Mouse (Mus musculus): ENCODE results near the gene Actn1. TPM values are rescaled to one million over a fixed set of nuclear protein-coding genes. Genes with fewer than 3 reads are reported as not detected.

Actn1 gene
- polyA plus RNA-seq, 1 experiment from 2014 or later, result 23.4 TPM

DNA sequence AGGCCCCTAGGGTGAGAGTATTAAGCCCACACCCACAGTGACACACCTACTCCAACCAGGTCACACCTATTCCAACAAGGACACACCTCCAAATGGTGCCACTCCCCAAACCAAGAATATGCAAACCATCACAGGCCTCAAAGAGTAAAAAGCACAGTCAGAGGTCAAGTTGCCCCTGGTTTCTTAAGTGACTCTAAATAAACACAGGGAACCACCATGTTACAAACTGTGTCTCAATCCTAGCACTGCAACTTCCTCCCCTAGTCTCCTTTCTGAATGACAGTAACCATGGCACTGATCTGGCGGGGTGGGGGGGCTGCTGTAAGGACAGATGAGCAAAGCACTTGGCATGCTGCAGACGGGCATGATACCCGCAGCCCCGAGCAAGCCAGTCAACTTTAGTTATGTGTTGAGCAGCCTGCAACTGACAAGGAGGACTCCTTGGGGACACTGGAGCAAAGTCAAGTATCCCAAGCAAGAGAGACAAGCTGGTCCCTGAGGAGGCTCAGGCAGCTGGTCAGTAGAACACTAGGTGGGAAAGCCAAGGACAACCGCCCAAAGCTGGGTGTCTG, 132.9 kb downstream of the Actn1 start:
- Histone ChIP-seq H3K9me3 (ENCODE audit: control insufficient read depth, low read length) (no peaks in the 10 kb centered on the region), H3K4me1 (replicated peaks; ENCODE audit: control insufficient read depth, insufficient read depth, low read length) (peaks cover 10% of the 10 kb centered on the region), H3K27me3 (ENCODE audit: control insufficient read depth, insufficient read depth, low read length) (no peaks in the 10 kb centered on the region), H3K4me2 (replicated peaks; ENCODE audit: low read depth, low read length) (no peak overlapping the region), H3K4me3 (ENCODE audit: low read depth, low read length) (no peak overlapping the region), H3K9ac (ENCODE audit: low read depth, low read length) (no peak overlapping the region), H3K36me3 (ENCODE audit: control insufficient read depth, insufficient read depth, low read length) (no peaks in the 10 kb centered on the region), H3K27ac (ENCODE audit: low read depth, low read length) (no peak overlapping the region)
- 87% methylated on average over 5 of the region's 5 CpGs for WGBS
- no peak for ATAC-seq (ENCODE audit: low FRiP score)
- DNase-seq (ENCODE audit: low spot score), result no peak

DNA sequence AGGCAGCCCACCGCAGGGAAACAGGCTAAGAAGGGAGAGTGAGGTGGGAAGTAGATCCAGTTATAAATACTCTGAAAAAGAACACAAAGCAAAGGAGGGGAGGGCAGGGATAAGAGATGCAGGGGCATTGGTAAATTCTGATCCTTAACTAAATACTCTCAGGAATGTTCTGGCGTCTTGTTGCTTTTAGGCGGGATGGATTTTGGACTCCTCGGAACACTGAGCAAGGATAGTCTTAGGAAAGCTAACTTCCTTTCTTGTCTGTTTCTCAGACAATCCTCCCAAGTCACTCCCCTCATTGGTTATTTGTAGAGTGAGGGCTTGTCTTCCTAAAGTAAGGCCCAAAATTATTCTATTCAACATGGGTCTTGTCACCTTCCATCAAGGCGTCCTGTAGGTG, 134.9 kb downstream of the Actn1 start:
- H3K4me3 ChIP-seq (ENCODE audit: low read depth, low read length), result no peak overlapping the region
- peaks cover 6% of the 10 kb centered on the region for H3K4me1 ChIP-seq (replicated peaks; ENCODE audit: control insufficient read depth, insufficient read depth, low read length)
- WGBS, result 91% methylated on average over 5 of the region's 5 CpGs
- no peaks in the 10 kb centered on the region for H3K9me3 ChIP-seq (ENCODE audit: control insufficient read depth, low read length)
- H3K27me3 ChIP-seq (ENCODE audit: control insufficient read depth, insufficient read depth, low read length), result no peaks in the 10 kb centered on the region
- H3K9ac ChIP-seq (ENCODE audit: low read depth, low read length), result no peak overlapping the region
- ATAC-seq (ENCODE audit: low FRiP score) (no peak), DNase-seq (ENCODE audit: low spot score) (no peak)
- H3K36me3 ChIP-seq (ENCODE audit: control insufficient read depth, insufficient read depth, low read length), result no peaks in the 10 kb centered on the region
- no peak overlapping the region for H3K4me2 ChIP-seq (replicated peaks; ENCODE audit: low read depth, low read length)
- no peak overlapping the region for H3K27ac ChIP-seq (ENCODE audit: low read depth, low read length)

DNA sequence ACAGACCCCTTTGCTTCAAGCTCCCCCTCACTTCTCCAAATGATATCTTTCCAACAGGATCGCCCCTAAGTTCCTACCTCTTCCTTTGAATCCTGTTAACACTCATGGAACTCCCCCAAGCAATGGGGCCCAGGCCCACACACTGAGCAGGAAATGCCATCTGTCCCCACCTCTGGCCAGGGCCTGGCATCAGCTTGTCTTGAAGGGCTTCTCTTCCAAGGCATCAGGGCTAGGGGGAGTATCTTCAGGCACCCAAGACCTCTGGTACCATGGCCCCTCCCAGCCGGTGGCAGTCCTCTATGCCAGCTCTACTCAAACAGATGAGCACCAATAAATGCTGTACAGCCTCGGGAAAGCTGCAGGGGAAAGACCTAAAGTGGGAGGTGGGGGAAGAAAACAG, 135.4 kb downstream of the Actn1 start:
- Histone ChIP-seq H3K27me3 (ENCODE audit: control insufficient read depth, insufficient read depth, low read length) (no peaks in the 10 kb centered on the region), H3K4me2 (replicated peaks; ENCODE audit: low read depth, low read length) (no peak overlapping the region), H3K27ac (ENCODE audit: low read depth, low read length) (no peak overlapping the region), H3K4me1 (replicated peaks; ENCODE audit: control insufficient read depth, insufficient read depth, low read length) (peaks cover under 1% of the 10 kb centered on the region), H3K9me3 (ENCODE audit: control insufficient read depth, low read length) (no peaks in the 10 kb centered on the region), H3K4me3 (ENCODE audit: low read depth, low read length) (no peak overlapping the region), H3K9ac (ENCODE audit: low read depth, low read length) (no peak overlapping the region), H3K36me3 (ENCODE audit: control insufficient read depth, insufficient read depth, low read length) (no peaks in the 10 kb centered on the region)
- 73% methylated on average over 3 of the region's 3 CpGs for whole genome bisulfite sequencing
- no peak for ATAC-seq (ENCODE audit: low FRiP score)
- DNase-seq (ENCODE audit: low spot score), result no peak

DNA sequence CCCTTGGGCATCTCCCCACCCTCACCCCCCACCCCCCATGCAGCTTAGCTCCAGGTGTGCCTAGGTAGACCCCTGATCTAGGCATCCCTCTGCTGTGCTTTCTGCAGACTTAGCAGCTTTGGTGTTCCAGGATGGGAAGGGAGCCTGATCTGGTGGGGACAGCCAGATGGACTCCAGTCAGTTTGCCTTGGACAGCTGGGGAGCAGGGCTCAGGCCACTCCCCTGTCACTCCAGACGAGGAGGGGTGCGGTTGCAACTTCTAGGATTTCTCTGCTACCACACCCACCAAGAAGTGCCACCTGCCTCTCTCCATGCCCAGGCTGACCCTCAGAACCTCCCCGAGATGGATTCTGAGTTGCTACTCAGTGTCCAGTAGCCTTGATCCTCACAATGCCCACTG, 136.0 kb downstream of the Actn1 start:
- 57% methylated on average over 3 of the region's 3 CpGs for WGBS
- Histone ChIP-seq H3K4me3 (ENCODE audit: low read depth, low read length) (no peak overlapping the region), H3K9ac (ENCODE audit: low read depth, low read length) (no peak overlapping the region), H3K4me2 (replicated peaks; ENCODE audit: low read depth, low read length) (no peak overlapping the region), H3K27ac (ENCODE audit: low read depth, low read length) (no peak overlapping the region), H3K9me3 (ENCODE audit: control insufficient read depth, low read length) (no peaks in the 10 kb centered on the region), H3K27me3 (ENCODE audit: control insufficient read depth, insufficient read depth, low read length) (no peaks in the 10 kb centered on the region), H3K4me1 (replicated peaks; ENCODE audit: control insufficient read depth, insufficient read depth, low read length) (no peaks in the 10 kb centered on the region), H3K36me3 (ENCODE audit: control insufficient read depth, insufficient read depth, low read length) (no peaks in the 10 kb centered on the region)
- DNase-seq (ENCODE audit: low spot score) (no peak), ATAC-seq (ENCODE audit: low FRiP score) (no peak)

DNA sequence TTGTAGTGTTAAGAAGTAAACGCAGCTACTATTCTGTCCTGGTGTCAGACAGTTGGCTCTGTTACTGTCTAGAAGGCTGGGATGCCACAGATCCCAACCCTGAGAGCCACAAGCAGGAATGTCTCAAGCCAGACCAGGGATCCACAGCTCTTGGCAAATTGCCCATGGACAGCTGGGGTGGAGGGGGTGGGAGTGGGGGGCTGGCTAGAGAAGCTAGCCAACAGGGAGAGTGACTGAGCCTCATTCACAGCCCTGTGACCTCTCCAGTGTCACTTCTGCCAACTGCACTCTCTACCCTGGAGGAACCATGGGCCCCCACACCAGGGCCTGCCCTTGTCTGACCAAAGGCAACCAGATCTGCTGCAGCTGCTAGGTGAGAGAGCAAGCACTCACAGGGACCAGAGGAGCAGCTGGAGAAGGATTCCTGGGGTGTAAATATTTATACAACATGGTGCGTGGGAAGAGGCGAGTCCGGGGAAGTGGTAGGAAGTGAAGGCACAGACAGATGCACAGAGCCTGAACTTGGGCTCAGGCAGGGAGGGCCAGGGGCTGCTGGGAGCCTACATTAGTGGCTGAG, 136.9 kb downstream of the Actn1 start:
- no peaks in the 10 kb centered on the region for H3K9me3 ChIP-seq (ENCODE audit: control insufficient read depth, low read length)
- H3K4me2 ChIP-seq (replicated peaks; ENCODE audit: low read depth, low read length), result no peak overlapping the region
- DNase-seq (ENCODE audit: low spot score) (no peak), ATAC-seq (ENCODE audit: low FRiP score) (no peak)
- no peaks in the 10 kb centered on the region for H3K36me3 ChIP-seq (ENCODE audit: control insufficient read depth, insufficient read depth, low read length)
- no peak overlapping the region for H3K9ac ChIP-seq (ENCODE audit: low read depth, low read length)
- peak overlapping the region; percentile 42; the same call in 1 of the 2 replicates for H3K27ac ChIP-seq (ENCODE audit: low read depth, low read length)
- H3K4me3 ChIP-seq (ENCODE audit: low read depth, low read length), result no peak overlapping the region
- no peaks in the 10 kb centered on the region for H3K4me1 ChIP-seq (replicated peaks; ENCODE audit: control insufficient read depth, insufficient read depth, low read length)
- no peaks in the 10 kb centered on the region for H3K27me3 ChIP-seq (ENCODE audit: control insufficient read depth, insufficient read depth, low read length)
- 77% methylated on average over 4 of the region's 4 CpGs for WGBS

DNA sequence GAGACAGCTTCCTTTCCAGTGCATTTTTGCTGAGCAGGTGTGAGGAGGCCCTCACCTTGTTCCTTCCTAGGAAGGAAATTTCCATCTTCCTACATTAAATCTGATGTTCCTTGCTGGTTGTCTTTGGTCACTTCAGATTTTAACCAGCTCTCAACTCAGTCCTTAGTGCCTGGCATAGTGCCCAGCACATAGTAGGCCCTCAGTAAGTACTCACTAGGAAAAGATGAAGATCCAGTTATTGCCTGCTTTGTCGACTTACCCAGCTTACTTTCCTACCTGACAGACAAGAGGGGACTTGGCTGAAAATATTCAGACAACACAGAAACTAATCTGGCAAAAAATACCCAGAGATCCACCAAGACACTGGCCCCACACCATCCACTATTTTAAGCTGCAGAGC, 138.7 kb downstream of the Actn1 start:
- Histone ChIP-seq H3K27me3 (ENCODE audit: control insufficient read depth, insufficient read depth, low read length) (no peaks in the 10 kb centered on the region), H3K4me3 (ENCODE audit: low read depth, low read length) (no peak overlapping the region), H3K9me3 (ENCODE audit: control insufficient read depth, low read length) (no peaks in the 10 kb centered on the region), H3K9ac (ENCODE audit: low read depth, low read length) (no peak overlapping the region), H3K36me3 (ENCODE audit: control insufficient read depth, insufficient read depth, low read length) (no peaks in the 10 kb centered on the region), H3K27ac (ENCODE audit: low read depth, low read length) (no peak overlapping the region), H3K4me2 (replicated peaks; ENCODE audit: low read depth, low read length) (no peak overlapping the region), H3K4me1 (replicated peaks; ENCODE audit: control insufficient read depth, insufficient read depth, low read length) (no peaks in the 10 kb centered on the region)
- ATAC-seq (ENCODE audit: low FRiP score) (no peak), DNase-seq (ENCODE audit: low spot score) (no peak)
- WGBS, result 80% methylated on average over 1 of the region's 1 CpGs

DNA sequence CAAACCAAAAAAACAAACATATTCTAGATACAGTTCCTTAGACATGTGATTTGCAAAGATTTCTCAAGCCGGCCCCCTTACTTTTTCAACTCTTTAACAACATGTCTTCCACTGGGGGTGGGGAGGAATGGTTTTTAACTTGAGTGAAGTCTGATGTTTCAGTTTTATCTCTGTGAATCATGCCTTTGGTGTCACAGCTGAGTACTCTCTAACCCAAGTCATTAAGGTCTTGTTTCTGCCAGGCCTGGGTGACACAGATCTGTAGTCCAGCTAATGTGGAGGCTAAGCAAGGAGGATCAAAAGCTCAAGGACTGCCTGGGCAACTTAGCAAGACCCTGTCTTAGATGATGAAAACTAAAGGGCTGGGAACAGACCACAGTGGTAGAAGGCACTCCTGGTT, 141.6 kb downstream of the Actn1 start:
- DNase-seq (ENCODE audit: low spot score), result no peak
- 97% methylated on average over 1 of the region's 1 CpGs for WGBS
- ATAC-seq (ENCODE audit: low FRiP score), result no peak
- H3K27ac ChIP-seq (ENCODE audit: low read depth, low read length), result no peak overlapping the region
- peaks cover 2% of the 10 kb centered on the region; the same call in 1 of the 2 replicates for H3K4me1 ChIP-seq (replicated peaks; ENCODE audit: control insufficient read depth, insufficient read depth, low read length)
- no peak overlapping the region for H3K4me3 ChIP-seq (ENCODE audit: low read depth, low read length)
- no peaks in the 10 kb centered on the region for H3K9me3 ChIP-seq (ENCODE audit: control insufficient read depth, low read length)
- H3K27me3 ChIP-seq (ENCODE audit: control insufficient read depth, insufficient read depth, low read length), result peaks cover 3% of the 10 kb centered on the region
- no peak overlapping the region for H3K9ac ChIP-seq (ENCODE audit: low read depth, low read length)
- H3K36me3 ChIP-seq (ENCODE audit: control insufficient read depth, insufficient read depth, low read length), result no peaks in the 10 kb centered on the region
- no peak overlapping the region for H3K4me2 ChIP-seq (replicated peaks; ENCODE audit: low read depth, low read length)

Other genes with a start within 250 kb of the Actn1 start
- gene Zfp36l1, start 147.4 kb downstream of the Actn1 start, polyA plus RNA-seq (2014; fragmentation: Nextera tagmentation; extraction: Ambion mirVana), result 112 and 127 TPM in 2 replicates
- gene Dcaf5, start 176.2 kb upstream of the Actn1 start, polyA plus RNA-seq (2014; fragmentation: Nextera tagmentation; extraction: Ambion mirVana), result 14.5 and 15.1 TPM in 2 replicates
- 41.3 and 46.3 TPM in 2 replicates for gene Exd2, start 202.7 kb upstream of the Actn1 start, polyA plus RNA-seq (2014; fragmentation: Nextera tagmentation; extraction: Ambion mirVana)